Mouse (Mus musculus) olfactory bulb, adult 2 months (tissue): ENCODE results near the gene Ncapg. TPM values are rescaled to one million over a fixed set of nuclear protein-coding genes. Genes with fewer than 3 reads are reported as not detected.

ENCODE experiments used
- H3K27ac ChIP-seq: fragments of 200-500 bp; 2 replicates; pipeline ENCODE4 v1.5.1; 2012; ENCODE audit warnings: low read depth, low read length; ENCODE audit not compliant: insufficient read depth
- H3K4me1 ChIP-seq: fragments of 200-500 bp; 2 replicates; pipeline ENCODE4 v1.6.1; 2012; ENCODE audit warnings: low read length; ENCODE audit not compliant: control insufficient read depth, insufficient read depth
- H3K4me3 ChIP-seq: fragments of 200-500 bp; 2 replicates; pipeline ENCODE4 v1.5.1; 2012; ENCODE audit warnings: mild to moderate bottlenecking, low read depth, low read length, moderate library complexity; ENCODE audit not compliant: insufficient read depth
- CTCF ChIP-seq: fragments of 200-500 bp; IDR thresholded peaks from 2 replicates; pipeline ENCODE4 v1.5.1; 2012; ENCODE audit warnings: low read depth, mild to moderate bottlenecking, low read length, moderate library complexity; ENCODE audit not compliant: insufficient read depth
- POLR2A ChIP-seq: fragments of 200-500 bp; IDR thresholded peaks from 2 replicates; pipeline ENCODE4 v1.6.1; 2012; ENCODE audit warnings: mild to moderate bottlenecking, low read depth, low read length, moderate library complexity; ENCODE audit not compliant: insufficient read depth
- WGBS: fragments of 180-500 bp; shearing (Covaris S2); methylation state at CpG from one replicate; pipeline ENCODE4 v1.1.7; 2018; 5-methylcytosine and 5-hydroxymethylcytosine counted together
- polyA plus RNA-seq: library from polyadenylated mRNA; stranded (reverse); fragments of >200 nt; gene quantifications from 2 replicates; pipeline ENCODE4 v1.2.4, GENCODE M21; 2012; ENCODE audit warnings: low replicate concordance; ENCODE audit not compliant: missing spikeins, insufficient read depth, insufficient read length

The Ncapg gene
- polyA plus RNA-seq, 1 experiment = not detected

GRCm38 (mm10) chr5:45685243-45685642 lies 15.5 kb downstream of the Ncapg start:
- TF ChIP-seq POLR2A (no peak), CTCF (no peak)
- 97% methylated on average over 2 of the region's 2 CpGs for WGBS
- H3K27ac ChIP-seq = no peak overlapping the region
- no peaks in the 10 kb centered on the region for H3K4me1 ChIP-seq
- no peak overlapping the region for H3K4me3 ChIP-seq

DNA sequence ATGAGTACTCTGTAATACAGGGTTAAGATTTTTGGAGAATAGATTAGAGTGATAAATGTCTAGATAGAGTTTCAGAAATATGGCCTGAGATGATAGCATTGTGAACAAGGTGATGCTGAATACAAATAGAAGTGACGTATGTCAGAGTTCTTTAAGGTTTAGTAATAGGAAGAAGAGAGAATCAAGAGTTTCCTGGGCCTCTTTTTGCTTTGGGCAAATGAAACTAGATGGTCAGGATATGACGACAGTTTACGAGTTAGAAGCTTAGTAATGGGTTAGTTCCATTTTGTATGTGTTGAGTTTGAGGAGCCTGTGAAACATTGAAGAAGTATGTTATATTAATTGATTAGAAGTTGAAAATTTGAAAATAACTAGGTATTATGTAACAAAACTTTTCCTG lies 16.5 kb downstream of the Ncapg start:
- no peak for TF ChIP-seq POLR2A
- TF ChIP-seq CTCF = no peak
- 99% methylated on average over 3 of the region's 3 CpGs for WGBS

GRCm38 (mm10) chr5:45689152-45689551 lies 19.4 kb downstream of the Ncapg start:
- H3K4me1 ChIP-seq = no peaks in the 10 kb centered on the region
- no peak for TF ChIP-seq CTCF
- no peak for TF ChIP-seq POLR2A
- H3K4me3 ChIP-seq = no peak overlapping the region
- no peak overlapping the region for H3K27ac ChIP-seq
- 77% methylated on average over 4 of the region's 4 CpGs for WGBS

More for the DNA sequence above, 16.5 kb downstream of the Ncapg start:
- Histone ChIP-seq H3K4me3 (no peak overlapping the region), H3K27ac (no peak overlapping the region), H3K4me1 (no peaks in the 10 kb centered on the region)

DNA sequence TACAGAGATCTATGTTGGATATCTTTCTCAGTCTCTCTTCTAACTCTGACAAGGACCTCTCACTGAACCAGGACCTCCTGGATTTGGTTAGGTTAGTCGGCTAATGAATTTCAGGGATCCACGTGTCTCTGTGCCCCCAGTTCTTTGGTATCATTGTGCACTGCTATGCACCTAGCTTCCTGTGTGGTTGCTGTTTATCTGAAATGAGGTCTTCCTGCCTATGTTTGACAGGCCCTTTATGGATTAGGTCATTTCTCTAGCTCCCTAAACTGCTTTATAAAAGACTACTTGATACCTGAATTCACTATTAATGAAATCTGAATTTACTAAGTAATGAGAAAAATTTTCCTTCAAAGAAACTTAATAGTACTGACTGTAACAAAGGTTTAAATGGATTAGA lies 21.1 kb downstream of the Ncapg start:
- 85% methylated on average over 2 of the region's 2 CpGs for WGBS
- no peak for TF ChIP-seq CTCF
- no peak for TF ChIP-seq POLR2A

DNA sequence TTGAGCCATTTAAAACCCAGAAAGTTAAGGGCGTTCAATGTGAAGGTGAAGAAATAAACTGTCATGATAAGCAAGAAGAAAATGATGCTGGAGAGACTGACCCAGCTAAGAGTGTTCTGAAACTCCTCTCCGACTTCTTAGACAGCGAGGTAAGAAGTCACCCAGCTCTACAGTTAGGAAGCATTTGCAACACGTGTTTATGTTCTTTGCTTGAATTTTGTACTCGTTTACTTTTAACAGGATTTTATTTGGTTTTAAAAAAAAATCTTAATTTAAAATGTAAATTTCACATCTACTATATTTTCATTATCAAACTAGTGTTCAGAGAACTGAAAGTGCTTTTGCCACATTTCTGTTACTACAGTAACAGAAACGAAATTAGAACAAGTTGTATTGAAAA lies 22.0 kb downstream of the Ncapg start:
- TF ChIP-seq CTCF (no peak), POLR2A (no peak)
- WGBS = 91% methylated on average over 6 of the region's 6 CpGs
- no peak overlapping the region for H3K4me3 ChIP-seq
- H3K27ac ChIP-seq = no peak overlapping the region
- H3K4me1 ChIP-seq = no peaks in the 10 kb centered on the region

More for the DNA sequence above, 21.1 kb downstream of the Ncapg start:
- no peaks in the 10 kb centered on the region for H3K4me1 ChIP-seq
- H3K27ac ChIP-seq = no peak overlapping the region
- H3K4me3 ChIP-seq = no peak overlapping the region

GRCm38 (mm10) chr5:45706811-45707210 lies 37.1 kb downstream of the Ncapg start:
- H3K27ac ChIP-seq = no peak overlapping the region
- no peak for TF ChIP-seq POLR2A
- no peak for TF ChIP-seq CTCF
- 97% methylated on average over 2 of the region's 2 CpGs for WGBS
- no peaks in the 10 kb centered on the region for H3K4me1 ChIP-seq
- no peak overlapping the region for H3K4me3 ChIP-seq

- TF ChIP-seq CTCF (no peak), POLR2A (no peak)
- 94% methylated on average over 2 of the region's 2 CpGs for WGBS
- H3K4me3 ChIP-seq = no peak overlapping the region
- no peak overlapping the region for H3K27ac ChIP-seq
- H3K4me1 ChIP-seq = no peaks in the 10 kb centered on the region
Measured at GRCm38 (mm10) chr5:45709653-45710052, 39.9 kb downstream of the Ncapg start.

DNA sequence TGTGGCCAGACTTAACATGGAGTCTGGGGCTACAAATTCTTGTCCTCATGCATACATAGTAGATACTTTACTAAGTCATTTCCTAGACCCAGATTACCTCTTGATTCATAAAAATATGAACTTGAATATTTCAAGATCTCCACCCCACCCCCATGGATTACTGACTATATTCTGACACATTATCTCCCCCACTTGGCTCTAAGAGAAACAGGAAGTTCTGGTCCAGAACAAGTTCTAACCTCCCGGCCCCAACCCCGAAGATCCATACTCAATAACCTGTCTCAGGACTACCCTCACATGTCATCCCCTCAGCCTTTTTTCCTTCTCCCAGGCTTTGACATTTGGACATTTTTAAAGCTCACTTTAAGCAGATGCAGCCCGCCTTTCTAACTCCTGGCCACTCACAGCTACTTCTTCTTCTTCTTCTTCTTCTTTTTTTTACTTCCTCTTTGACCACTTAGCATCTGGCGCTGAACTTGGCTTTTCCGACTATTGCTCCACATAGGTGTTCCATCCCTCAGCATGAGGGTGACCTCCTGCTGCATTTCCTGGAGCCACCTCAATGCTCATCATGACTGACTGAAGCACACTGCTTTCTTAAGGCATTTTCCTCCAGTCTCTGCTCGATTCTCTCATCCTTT lies 49.2 kb downstream of the Ncapg start:
- Histone ChIP-seq H3K27ac (no peak overlapping the region), H3K4me3 (no peak overlapping the region), H3K4me1 (no peaks in the 10 kb centered on the region)
- WGBS = 88% methylated on average over 6 of the region's 6 CpGs
- TF ChIP-seq CTCF (no peak), POLR2A (no peak)

- Histone ChIP-seq H3K4me1 (no peaks in the 10 kb centered on the region), H3K4me3 (no peak overlapping the region), H3K27ac (no peak overlapping the region)
- 94% methylated on average over 2 of the region's 2 CpGs for WGBS
- TF ChIP-seq CTCF (no peak), POLR2A (no peak)
Measured at GRCm38 (mm10) chr5:45733751-45734150, 64.0 kb downstream of the Ncapg start.

DNA sequence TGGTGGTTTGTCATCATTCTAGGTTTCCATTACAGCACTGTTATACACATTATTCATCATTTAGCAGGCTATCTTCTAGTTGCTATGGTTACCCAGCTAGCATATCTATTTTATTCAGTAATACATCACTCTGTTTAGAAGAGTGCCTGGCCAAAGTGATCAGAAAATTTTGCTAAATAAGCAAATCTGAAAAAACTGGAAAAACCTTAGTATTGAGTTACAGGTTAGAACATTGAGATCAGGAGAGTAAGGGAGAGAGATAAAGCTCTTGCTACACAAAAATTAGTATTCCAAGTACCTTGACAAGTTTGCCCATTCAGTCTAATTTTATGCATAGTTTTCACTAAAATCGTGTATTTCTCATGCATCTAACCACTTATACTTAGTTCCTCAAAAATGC lies 68.2 kb downstream of the Ncapg start:
- TF ChIP-seq POLR2A (no peak), CTCF (no peak)
- 93% methylated on average over 1 of the region's 1 CpGs for WGBS
- Histone ChIP-seq H3K4me1 (no peaks in the 10 kb centered on the region), H3K27ac (no peak overlapping the region), H3K4me3 (no peak overlapping the region)

Other genes with a start within 250 kb of the Ncapg start
- gene Qdpr, start 219.7 kb upstream of the Ncapg start, polyA plus RNA-seq = not detected in 2 replicates
- not detected in 2 replicates for gene Clrn2, start 216.2 kb upstream of the Ncapg start, polyA plus RNA-seq
- gene Lap3, start 176.5 kb upstream of the Ncapg start, polyA plus RNA-seq = not detected in 2 replicates
- gene Med28, start 149.7 kb upstream of the Ncapg start, polyA plus RNA-seq = not detected in 2 replicates
- not detected in 2 replicates for gene Fam184b, start 30.3 kb upstream of the Ncapg start, polyA plus RNA-seq
- not detected in 2 replicates for gene Lcorl, start 187.7 kb downstream of the Ncapg start, polyA plus RNA-seq